Mouse (Mus musculus) liver, embryonic 16.5 days (tissue): ENCODE measurements around the gene H60c. TPM values are rescaled to one million over a fixed set of nuclear protein-coding genes. Genes with fewer than 3 reads are reported as not detected.
"Not testable (repeated sequence)": the region's sequence is repeated elsewhere in the genome, so short reads cannot be mapped to it uniquely, and the experiment has no call there.

ENCODE experiments used
- ATAC-seq: fragments of 200-750 bp; cut with Nextera tagmentation; 2 replicates; pipeline ENCODE4 v1.8.0; 2017; ENCODE audit warnings: low read depth, mild to moderate bottlenecking, moderate number of reproducible peaks, moderate library complexity
- H3K27ac ChIP-seq: fragments of 300-500 bp; sonication (generic); 2 replicates; pipeline ENCODE4 v1.5.1; 2014; ENCODE audit warnings: mild to moderate bottlenecking, low read length
- H3K27me3 ChIP-seq: fragments of 300-500 bp; sonication (generic); 2 replicates; pipeline ENCODE4 v1.6.1; 2014; ENCODE audit warnings: low read depth, low read length, mixed read lengths; ENCODE audit not compliant: control insufficient read depth, insufficient read depth
- H3K36me3 ChIP-seq: fragments of 300-500 bp; sonication (generic); 2 replicates; pipeline ENCODE4 v1.6.1; 2014; ENCODE audit warnings: mild to moderate bottlenecking; ENCODE audit not compliant: control insufficient read depth, insufficient read depth
- H3K4me1 ChIP-seq: fragments of 300-500 bp; sonication (generic); 2 replicates; pipeline ENCODE4 v1.6.1; 2014; ENCODE audit warnings: low read depth, low read length, mixed read lengths; ENCODE audit not compliant: control insufficient read depth
- H3K4me2 ChIP-seq: fragments of 300-500 bp; sonication (generic); 2 replicates; pipeline ENCODE4 v1.6.1; 2014; ENCODE audit warnings: low read depth, low read length, mixed read lengths
- H3K4me3 ChIP-seq: fragments of 300-500 bp; sonication (generic); 2 replicates; pipeline ENCODE4 v1.5.1; 2014; ENCODE audit warnings: low read depth, mild to moderate bottlenecking, low read length
- H3K9ac ChIP-seq: fragments of 300-500 bp; sonication (generic); 2 replicates; pipeline ENCODE4 v1.6.1; 2014; ENCODE audit warnings: low read depth, low read length
- H3K9me3 ChIP-seq: fragments of 300-500 bp; sonication (generic); replicated peaks from 2 replicates; pipeline ENCODE4 v1.6.1; 2016; ENCODE audit warnings: low read length; ENCODE audit not compliant: control insufficient read depth
- WGBS: fragments of 180-500 bp; shearing (Covaris S2); extraction: QIAGEN DNeasy Blood & Tissue Kit; methylation state at CpG from one replicate; pipeline ENCODE4 v1.1.7; 2014; ENCODE audit not compliant: insufficient replicate concordance; 5-methylcytosine and 5-hydroxymethylcytosine counted together
- polyA plus RNA-seq: library from polyadenylated mRNA; unstranded; fragments of >200 nt; fragmentation: Nextera tagmentation; extraction: Ambion mirVana; gene quantifications from 2 replicates; pipeline ENCODE4 v1.2.1, GENCODE M21; 2015

The H60c gene
- polyA plus RNA-seq, 1 experiment from 2014 or later, result not detected

DNA sequence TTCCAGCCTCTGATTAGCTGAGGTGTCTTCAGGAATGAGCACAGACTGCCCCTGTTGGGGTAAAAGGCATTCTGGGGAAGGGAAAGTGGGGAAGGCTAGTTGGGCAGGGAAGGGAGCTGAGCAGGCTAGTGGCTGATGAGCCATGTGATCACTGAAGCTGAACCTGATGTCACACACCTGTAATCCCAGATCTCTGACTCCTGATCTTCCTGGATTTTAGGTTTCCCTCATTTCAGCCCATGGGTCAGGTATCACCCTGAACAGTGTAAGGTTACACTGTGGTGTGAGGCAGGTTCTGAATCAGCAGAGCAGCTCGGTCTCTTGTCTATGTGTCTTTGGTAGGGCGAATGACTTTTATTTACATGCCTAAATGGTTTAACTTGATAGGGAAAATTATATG is 4.8 kb downstream of the H60c start:
- Histone ChIP-seq H3K27me3 (no peaks in the 10 kb centered on the region), H3K4me2 (no peak overlapping the region), H3K4me1 (no peaks in the 10 kb centered on the region), H3K9ac (no peak overlapping the region), H3K9me3 (no peaks in the 10 kb centered on the region), H3K36me3 (no peaks in the 10 kb centered on the region), H3K4me3 (no peak overlapping the region), H3K27ac (no peak overlapping the region)
- no peak for ATAC-seq
- WGBS, result 39% methylated on average over 2 of the region's 2 CpGs

GRCm38 (mm10) chr10:3257391-3257790 is 10.2 kb downstream of the H60c start:
- no peak overlapping the region for H3K9ac ChIP-seq
- H3K9me3 ChIP-seq, result peaks cover 3% of the 10 kb centered on the region; the same call in 1 of the 2 replicates
- H3K27ac ChIP-seq, result no peak overlapping the region
- H3K27me3 ChIP-seq, result no peaks in the 10 kb centered on the region
- H3K4me1 ChIP-seq, result no peaks in the 10 kb centered on the region
- no peak overlapping the region for H3K4me2 ChIP-seq
- 71% methylated on average over 3 of the region's 3 CpGs for whole genome bisulfite sequencing
- H3K36me3 ChIP-seq, result no peaks in the 10 kb centered on the region
- H3K4me3 ChIP-seq, result no peak overlapping the region
- no peak for ATAC-seq

- H3K9ac ChIP-seq, H3K9me3 ChIP-seq, H3K27me3 ChIP-seq, H3K27ac ChIP-seq, H3K4me2 ChIP-seq, H3K4me3 ChIP-seq, H3K36me3 ChIP-seq, H3K4me1 ChIP-seq, ATAC-seq: not testable (repeated sequence)
- WGBS, result 40% methylated on average over 5 of the region's 5 CpGs
These were observed 29.1 kb downstream of the H60c start for GRCm38 (mm10) chr10:3238436-3238835.

DNA sequence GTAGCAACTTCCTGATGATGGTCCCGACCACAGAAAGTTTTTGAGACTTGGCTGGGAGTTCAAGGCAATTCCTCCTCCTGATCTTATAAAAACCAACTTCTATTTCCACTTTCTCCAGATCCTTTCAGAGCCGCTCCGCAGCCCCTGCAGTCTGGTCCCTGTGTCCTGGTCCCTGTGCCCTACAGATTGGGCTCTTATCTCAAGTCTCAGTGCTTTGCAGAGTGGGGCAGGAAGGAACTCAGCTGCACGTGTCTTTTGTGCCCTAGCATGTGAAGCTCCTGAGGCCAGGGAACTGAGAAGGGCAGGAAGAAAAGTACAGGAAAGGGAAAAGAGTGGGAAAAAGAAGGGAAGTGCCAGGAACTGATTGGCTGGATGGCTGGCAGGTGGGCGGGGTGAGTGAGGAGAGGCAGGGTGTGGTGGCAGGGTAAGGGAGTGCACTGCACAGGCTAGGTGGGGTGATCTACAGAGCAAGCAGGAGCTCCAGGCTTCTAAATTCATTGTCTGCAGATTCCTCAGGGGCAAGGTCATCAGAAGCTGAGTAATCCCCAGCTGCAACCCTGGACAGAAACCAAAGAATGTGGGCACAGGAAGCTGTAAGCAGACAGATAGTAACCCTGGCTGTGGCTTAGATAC is 30.8 kb downstream of the H60c start:
- H3K9ac ChIP-seq, result no peak overlapping the region
- H3K9me3 ChIP-seq, result no peaks in the 10 kb centered on the region
- no peaks in the 10 kb centered on the region for H3K27me3 ChIP-seq
- H3K4me1 ChIP-seq, result no peaks in the 10 kb centered on the region
- 24% methylated on average over 5 of the region's 5 CpGs for WGBS
- H3K27ac ChIP-seq, result no peak overlapping the region
- ATAC-seq, result peak; percentile 68
- no peaks in the 10 kb centered on the region for H3K36me3 ChIP-seq
- H3K4me3 ChIP-seq, result no peak overlapping the region
- H3K4me2 ChIP-seq, result no peak overlapping the region

- Histone ChIP-seq H3K4me2 (no peak overlapping the region), H3K4me3 (no peak overlapping the region), H3K9ac (no peak overlapping the region), H3K27ac (no peak overlapping the region), H3K9me3 (no peaks in the 10 kb centered on the region), H3K36me3 (no peaks in the 10 kb centered on the region), H3K4me1 (no peaks in the 10 kb centered on the region), H3K27me3 (no peaks in the 10 kb centered on the region)
- ATAC-seq, result no peak
- WGBS, result 61% methylated on average over 2 of the region's 2 CpGs
These were observed 39.0 kb downstream of the H60c start for GRCm38 (mm10) chr10:3228447-3229195.

Other genes starting within 250 kb of the H60c start
- gene Ppp1r14c, start 98.3 kb upstream of the H60c start, polyA plus RNA-seq, result 0.25 and 0.33 TPM in 2 replicates